Mouse (Mus musculus): ENCODE results near the gene Pdc.

DNA sequence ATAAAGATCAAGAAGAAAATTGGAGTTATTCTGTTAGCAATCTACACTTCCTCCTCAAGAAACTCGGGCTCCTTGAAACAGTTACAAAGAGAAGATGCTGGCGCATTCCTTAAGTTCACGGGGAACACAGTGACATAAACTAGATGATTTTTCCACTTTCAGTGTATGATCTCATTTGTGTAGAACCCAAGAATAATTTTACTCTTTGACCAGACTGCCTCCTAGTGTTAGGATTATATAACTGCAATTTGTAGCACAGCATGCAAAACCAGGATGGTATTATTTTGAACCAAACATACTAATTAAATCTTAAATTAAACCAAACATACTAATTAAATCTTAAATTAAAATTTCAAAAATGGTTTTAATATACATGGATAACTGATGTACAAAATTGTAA, 53.7 kb downstream of the Pdc start:
- peak; percentile 62 for TF ChIP-seq CTCF (IDR thresholded peaks at IDR 0.05; ENCODE audit: low read depth)
- no peak for TF ChIP-seq EP300 (optimal IDR thresholded peaks at IDR 0.05)
